Mouse (Mus musculus) G1E (cell line): ENCODE measurements at regions not wholly inside any gene's neighbourhood (a gene's known extent, or its start where the extent isn't known, plus 50 kb on each side); places are given as distances from the start of the nearest gene placed in this dataset.

ENCODE experiments used
- CTCF ChIP-seq: IDR thresholded peaks from 2 replicates; pipeline ENCODE4 v1.5.1; 2012; ENCODE audit warnings: low read depth, low read length, inconsistent platforms, mixed read lengths
- GATA1 ChIP-seq: IDR thresholded peaks from 2 replicates; pipeline ENCODE4 v1.6.1; 2012; ENCODE audit warnings: borderline replicate concordance, low read length, inconsistent platforms, mixed read lengths

DNA sequence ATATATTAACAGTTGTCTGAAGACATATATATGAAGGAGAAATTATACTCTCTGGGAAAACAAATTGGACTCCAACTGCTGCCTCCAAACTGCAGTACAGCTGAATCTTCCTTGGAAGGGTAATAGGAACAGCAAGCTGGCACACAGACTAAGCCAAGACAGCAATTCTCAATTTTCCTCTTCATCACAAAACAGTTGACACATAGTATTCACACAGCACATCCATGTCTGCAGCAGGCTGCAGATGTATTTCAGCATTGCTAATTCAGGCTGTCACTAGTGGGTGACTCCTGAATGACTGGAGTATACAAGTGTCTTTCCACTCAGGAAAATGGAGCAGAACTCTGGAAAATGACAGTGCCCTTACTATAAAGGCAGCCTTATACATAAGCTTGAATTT is 327.7 kb upstream of the Rag2 start:
- TF ChIP-seq CTCF (no peak), GATA1 (no peak)
